Mouse (Mus musculus) cerebellum, adult 2 months (tissue): ENCODE data around the gene Cdh1.

Source experiments
- CTCF ChIP-seq: fragments of 200-500 bp; IDR thresholded peaks from 2 replicates; pipeline ENCODE4 v1.5.1; 2011; ENCODE audit warnings: low read depth, mild to moderate bottlenecking, control low read depth, low read length, moderate library complexity, borderline replicate concordance; ENCODE audit not compliant: insufficient read depth
- POLR2A ChIP-seq: fragments of 200-500 bp; IDR thresholded peaks from 2 replicates; pipeline ENCODE4 v1.6.1; 2011; ENCODE audit warnings: low read length, control low read depth, borderline replicate concordance; ENCODE audit not compliant: insufficient read depth

- no peak for TF ChIP-seq POLR2A
- no peak for TF ChIP-seq CTCF
Observed at GRCm38 (mm10) chr8:106571551-106572172, 31.5 kb upstream of the Cdh1 start.
